8 mouse cellular contexts compared by ENCODE assay signal in the genomic region with DNA sequence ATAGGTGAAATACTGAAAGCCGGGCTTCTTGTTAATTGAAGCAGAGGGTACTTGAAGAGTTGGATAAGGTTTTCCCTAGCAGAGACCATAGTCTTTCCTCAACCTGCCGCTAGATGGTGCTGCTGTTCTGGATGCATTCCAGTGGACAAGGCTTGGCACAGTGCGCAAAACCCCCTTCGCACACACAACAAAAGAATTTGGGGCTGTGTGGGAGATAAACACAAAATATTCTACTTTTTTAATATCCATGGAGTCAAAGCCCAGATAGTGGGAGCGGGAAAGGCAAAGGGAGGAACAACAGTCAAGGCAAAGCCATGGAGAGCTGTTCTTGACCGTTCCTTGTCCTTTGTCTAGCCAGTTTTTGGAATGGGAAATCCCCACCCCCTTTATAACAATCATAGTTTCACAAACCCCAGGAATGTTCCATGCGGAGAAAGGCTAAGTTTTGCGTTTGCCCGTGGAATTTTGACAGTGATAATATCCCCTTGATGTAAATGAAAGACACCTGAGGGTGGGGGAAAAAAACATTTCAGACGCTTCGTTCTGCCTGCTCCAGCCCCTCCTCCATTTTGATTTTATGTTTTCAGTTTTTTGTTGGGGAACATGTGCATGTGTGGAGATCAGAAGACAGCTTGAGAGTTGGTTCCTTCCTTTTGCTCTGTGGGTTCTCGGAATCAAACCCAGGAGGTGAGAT. TPM values are rescaled to one million over a fixed set of nuclear protein-coding genes. Genes with fewer than 3 reads are reported as not detected.
DNase-seq lines count a peak whose midpoint lies in the region; ATAC-seq lines count a peak whose summit lies in the region.

No protein-coding gene starts in this region.

- peak overlapping the region; percentile 44 for H3K9ac ChIP-seq in intestine, embryonic 14.5 days (ENCODE audit: low read length)

- H3K27ac ChIP-seq in intestine, embryonic 14.5 days (ENCODE audit: low read depth): peak overlapping the region; percentile 92
- peak overlapping the region; percentile 81 for H3K27ac ChIP-seq in midbrain, embryonic 10.5 days (replicated peaks)

- peaks cover 30% of the 10 kb centered on the region for H3K4me1 ChIP-seq in intestine, embryonic 14.5 days (replicated peaks; ENCODE audit: control insufficient read depth, insufficient read depth, low read length)
- peaks cover 59% of the 10 kb centered on the region for H3K4me1 ChIP-seq in midbrain, embryonic 10.5 days

- intact Hi-C loops in gastrocnemius, postnatal 14 days (cut with DNase I; ENCODE audit: low total_unique reads): no loop called here
- intact Hi-C loops in left cerebral cortex, postnatal 14 days (cut with DNase I): loop anchor here (2.0 to 10.0 kb wide), 2 partner anchors 76 to 192 kb away; a partner anchor contains a TSS

- H3K4me3 ChIP-seq in intestine, embryonic 14.5 days (ENCODE audit: low read depth, low read length): peak overlapping the region; percentile 15
- H3K4me3 ChIP-seq in midbrain, embryonic 10.5 days: peak overlapping the region; percentile 73

- peak; percentile 97 for DNase-seq in embryo, embryonic 10 days (ENCODE audit: low spot score)
- DNase-seq in gastrocnemius, postnatal 14 days: peak; percentile 84
- DNase-seq in intestine, embryonic 14.5 days (ENCODE audit: low spot score): peak; percentile 96
- peak; percentile 91 to 94 for DNase-seq in left cerebral cortex, postnatal 14 days (ENCODE audit: low spot score in 2 of 2)
- DNase-seq in midbrain, embryonic 10.5 days (ENCODE audit: low spot score): peak; percentile 89
- DNase-seq in right cerebral cortex, postnatal 36 days (ENCODE audit: low spot score in 2 of 2): peak; percentile 61 to 70

- peak overlapping the region; percentile 92 for H3K4me2 ChIP-seq in intestine, embryonic 14.5 days (ENCODE audit: low read length)

- no peaks in the 10 kb centered on the region for H3K27me3 ChIP-seq in intestine, embryonic 14.5 days (replicated peaks; ENCODE audit: control insufficient read depth, insufficient read depth, low read length)
- H3K27me3 ChIP-seq in midbrain, embryonic 10.5 days (ENCODE audit: low read depth, poor library complexity, severe bottlenecking): peaks cover 25% of the 10 kb centered on the region

- peak; percentile 49 for ATAC-seq in activated CD4-positive, CD25-positive, alpha-beta regulatory T cell, adult 4 months
- ATAC-seq in intestine, embryonic 14.5 days (replicated peaks; ENCODE audit: low FRiP score, low TSS enrichment, low read depth): 0 out of 2 replicates have a peak, but pooled peaks have one; percentile 28
- no peak; the same call in 1 of the 2 replicates for ATAC-seq in megakaryocyte-erythroid progenitor cell, adult 5-6 weeks (replicated peaks; ENCODE audit: low FRiP score, low TSS enrichment, poor library complexity, severe bottlenecking)

- peaks cover 19% of the 10 kb centered on the region for H3K36me3 ChIP-seq in intestine, embryonic 14.5 days (ENCODE audit: control insufficient read depth, insufficient read depth, low read length)
- H3K36me3 ChIP-seq in midbrain, embryonic 10.5 days: peaks cover 26% of the 10 kb centered on the region

- 17% methylated on average over 12 of the region's 12 CpGs for WGBS in intestine, embryonic 14.5 days
- WGBS in midbrain, embryonic 10.5 days: 30% methylated on average over 12 of the region's 12 CpGs

- H3K9me3 ChIP-seq in intestine, embryonic 14.5 days (ENCODE audit: control insufficient read depth, low read length): no peaks in the 10 kb centered on the region
- no peaks in the 10 kb centered on the region for H3K9me3 ChIP-seq in midbrain, embryonic 10.5 days (replicated peaks)

RNA-seq across cellular contexts. Expression of a gene that starts 1.1 kb away (rescaled TPM):
- 10 to 100 TPM; 32.7 to 33.0 TPM for polyA plus RNA-seq in activated CD4-positive, CD25-positive, alpha-beta regulatory T cell, adult 4 months (2017; shearing (Covaris generic))
- total RNA-seq in gastrocnemius, postnatal 14 days (2021): 10 to 100 TPM; 22.4 to 23.2 TPM
- 79.1 and 90.8 TPM in 2 replicates for polyA plus RNA-seq in intestine, embryonic 14.5 days (2014; fragmentation: Nextera tagmentation; extraction: Ambion mirVana)
- 100 to 1,000 TPM in 1 of 2 experiments, 10 to 100 TPM in 1; 91.5 to 102 TPM for total RNA-seq in left cerebral cortex, postnatal 14 days (2021)
- 112 and 114 TPM in 2 replicates for polyA plus RNA-seq in midbrain, embryonic 10.5 days (2016; fragmentation: Nextera tagmentation; extraction: Ambion mirVana)
- total RNA-seq in megakaryocyte-erythroid progenitor cell, adult 5-6 weeks (2014; fragmentation: Nextera tagmentation): 96.1 and 117 TPM in 2 replicates
- total RNA-seq in megakaryocyte-erythroid progenitor cell, adult 5-6 weeks (2017): 98.4 and 120 TPM in 2 replicates

RNA-seq across cellular contexts. Expression of a gene that starts 2.6 kb away (rescaled TPM):
- polyA plus RNA-seq in activated CD4-positive, CD25-positive, alpha-beta regulatory T cell, adult 4 months (2017; shearing (Covaris generic)): not detected
- 1 to 10 TPM; 1.3 to 1.8 TPM for total RNA-seq in gastrocnemius, postnatal 14 days (2021)
- 0.48 TPM in 1 of 2 replicates, not detected in the other for polyA plus RNA-seq in intestine, embryonic 14.5 days (2014; fragmentation: Nextera tagmentation; extraction: Ambion mirVana)
- total RNA-seq in left cerebral cortex, postnatal 14 days (2021): 1 to 10 TPM; 1.7 to 2.0 TPM
- 0.11 and 0.30 TPM in 2 replicates for polyA plus RNA-seq in midbrain, embryonic 10.5 days (2016; fragmentation: Nextera tagmentation; extraction: Ambion mirVana)
- 5.0 and 6.5 TPM in 2 replicates for total RNA-seq in megakaryocyte-erythroid progenitor cell, adult 5-6 weeks (2014; fragmentation: Nextera tagmentation)
- total RNA-seq in megakaryocyte-erythroid progenitor cell, adult 5-6 weeks (2017): 11.7 and 23.0 TPM in 2 replicates

RNA-seq across cellular contexts. Expression of a gene that starts 10.8 kb away (rescaled TPM):
- 100 to 1,000 TPM; 202 to 297 TPM for polyA plus RNA-seq in activated CD4-positive, CD25-positive, alpha-beta regulatory T cell, adult 4 months (2017; shearing (Covaris generic))
- total RNA-seq in gastrocnemius, postnatal 14 days (2021): 100 to 1,000 TPM; 141 to 170 TPM
- polyA plus RNA-seq in intestine, embryonic 14.5 days (2014; fragmentation: Nextera tagmentation; extraction: Ambion mirVana): 645 and 692 TPM in 2 replicates
- total RNA-seq in left cerebral cortex, postnatal 14 days (2021): 100 to 1,000 TPM; 368 to 371 TPM
- polyA plus RNA-seq in midbrain, embryonic 10.5 days (2016; fragmentation: Nextera tagmentation; extraction: Ambion mirVana): 710 and 716 TPM in 2 replicates
- total RNA-seq in megakaryocyte-erythroid progenitor cell, adult 5-6 weeks (2014; fragmentation: Nextera tagmentation): 918 and 983 TPM in 2 replicates
- 973 and 1,155 TPM in 2 replicates for total RNA-seq in megakaryocyte-erythroid progenitor cell, adult 5-6 weeks (2017)

RNA-seq across cellular contexts. Expression of a gene that starts 12.7 kb away (rescaled TPM):
- polyA plus RNA-seq in activated CD4-positive, CD25-positive, alpha-beta regulatory T cell, adult 4 months (2017; shearing (Covaris generic)): not detected
- total RNA-seq in gastrocnemius, postnatal 14 days (2021): 10 to 100 TPM; 14.0 to 14.8 TPM
- polyA plus RNA-seq in intestine, embryonic 14.5 days (2014; fragmentation: Nextera tagmentation; extraction: Ambion mirVana): 8.0 and 9.4 TPM in 2 replicates
- 1 to 10 TPM; 5.8 to 7.6 TPM for total RNA-seq in left cerebral cortex, postnatal 14 days (2021)
- 1.2 and 1.4 TPM in 2 replicates for polyA plus RNA-seq in midbrain, embryonic 10.5 days (2016; fragmentation: Nextera tagmentation; extraction: Ambion mirVana)
- 4.7 TPM in 1 of 2 replicates, not detected in the other for total RNA-seq in megakaryocyte-erythroid progenitor cell, adult 5-6 weeks (2014; fragmentation: Nextera tagmentation)
- 0.47 TPM in 1 of 2 replicates, not detected in the other for total RNA-seq in megakaryocyte-erythroid progenitor cell, adult 5-6 weeks (2017)

RNA-seq across cellular contexts. Expression of a gene that starts 12.9 kb away (rescaled TPM):
- polyA plus RNA-seq in activated CD4-positive, CD25-positive, alpha-beta regulatory T cell, adult 4 months (2017; shearing (Covaris generic)): not detected
- total RNA-seq in gastrocnemius, postnatal 14 days (2021): 1 to 10 TPM; 2.2 to 3.0 TPM
- 2.3 and 3.7 TPM in 2 replicates for polyA plus RNA-seq in intestine, embryonic 14.5 days (2014; fragmentation: Nextera tagmentation; extraction: Ambion mirVana)
- under 1 TPM; 0.81 to 0.95 TPM for total RNA-seq in left cerebral cortex, postnatal 14 days (2021)
- polyA plus RNA-seq in midbrain, embryonic 10.5 days (2016; fragmentation: Nextera tagmentation; extraction: Ambion mirVana): 1.0 and 1.3 TPM in 2 replicates
- 0.20 TPM in 1 of 2 replicates, not detected in the other for total RNA-seq in megakaryocyte-erythroid progenitor cell, adult 5-6 weeks (2014; fragmentation: Nextera tagmentation)
- total RNA-seq in megakaryocyte-erythroid progenitor cell, adult 5-6 weeks (2017): 0.80 and 1.4 TPM in 2 replicates
